Mouse (Mus musculus) testis, adult 2 months (tissue): ENCODE measurements around the gene Pp2d1. TPM values are rescaled to one million over a fixed set of nuclear protein-coding genes. Genes with fewer than 3 reads are reported as not detected.
A peak's percentile ranks its signal among the peaks of the same experiment; 100 is the strongest.

Source experiments
- H3K27ac ChIP-seq: fragments of 200-500 bp; 2 replicates; pipeline ENCODE4 v1.5.1; 2012; ENCODE audit warnings: low read depth, low read length; ENCODE audit not compliant: control insufficient read depth, insufficient read depth
- H3K27me3 ChIP-seq: fragments of 200-500 bp; 2 replicates; pipeline ENCODE4 v1.6.1; 2012; ENCODE audit warnings: mild to moderate bottlenecking, low read length, moderate library complexity; ENCODE audit not compliant: control insufficient read depth, insufficient read depth
- H3K36me3 ChIP-seq: fragments of 200-500 bp; 2 replicates; pipeline ENCODE4 v1.6.1; 2012; ENCODE audit warnings: mild to moderate bottlenecking, low read length; ENCODE audit not compliant: control insufficient read depth, insufficient read depth
- H3K4me1 ChIP-seq: fragments of 200-500 bp; 2 replicates; pipeline ENCODE4 v1.6.1; 2012; ENCODE audit warnings: low read length; ENCODE audit not compliant: control insufficient read depth, insufficient read depth
- H3K4me3 ChIP-seq: fragments of 200-500 bp; 2 replicates; pipeline ENCODE4 v1.5.1; 2012; ENCODE audit warnings: low read depth, mild to moderate bottlenecking, low read length, moderate library complexity, mixed read lengths; ENCODE audit not compliant: control insufficient read depth
- CTCF ChIP-seq: fragments of 200-500 bp; IDR thresholded peaks from 2 replicates; pipeline ENCODE4 v1.5.1; 2012; ENCODE audit warnings: low read depth, mild to moderate bottlenecking, inconsistent platforms, low read length, moderate library complexity; ENCODE audit not compliant: control insufficient read depth, insufficient read depth, insufficient replicate concordance
- POLR2A ChIP-seq: fragments of 200-500 bp; IDR thresholded peaks from 2 replicates; pipeline ENCODE4 v1.6.1; 2012; ENCODE audit warnings: low read depth, mild to moderate bottlenecking, inconsistent platforms, low read length, moderate library complexity; ENCODE audit not compliant: control insufficient read depth
- polyA plus RNA-seq: library from polyadenylated mRNA; depleted of rRNA; stranded (reverse); fragments of >200 nt; gene quantifications from 2 replicates; pipeline ENCODE4 v1.2.3, GENCODE M21; 2012

Pp2d1 gene
- polyA plus RNA-seq, 1 experiment: 22.1 TPM

- Histone ChIP-seq H3K27me3 (no peaks in the 10 kb centered on the region), H3K4me3 (no peak overlapping the region), H3K27ac (peak overlapping the region; percentile 23; the same call in 1 of the 2 replicates), H3K36me3 (no peaks in the 10 kb centered on the region), H3K4me1 (peaks cover 13% of the 10 kb centered on the region)
- no peak for TF ChIP-seq POLR2A
- TF ChIP-seq CTCF: no peak
Measured at GRCm38 (mm10) chr17:53569829-53570228, 30.6 kb upstream of the Pp2d1 start.

DNA sequence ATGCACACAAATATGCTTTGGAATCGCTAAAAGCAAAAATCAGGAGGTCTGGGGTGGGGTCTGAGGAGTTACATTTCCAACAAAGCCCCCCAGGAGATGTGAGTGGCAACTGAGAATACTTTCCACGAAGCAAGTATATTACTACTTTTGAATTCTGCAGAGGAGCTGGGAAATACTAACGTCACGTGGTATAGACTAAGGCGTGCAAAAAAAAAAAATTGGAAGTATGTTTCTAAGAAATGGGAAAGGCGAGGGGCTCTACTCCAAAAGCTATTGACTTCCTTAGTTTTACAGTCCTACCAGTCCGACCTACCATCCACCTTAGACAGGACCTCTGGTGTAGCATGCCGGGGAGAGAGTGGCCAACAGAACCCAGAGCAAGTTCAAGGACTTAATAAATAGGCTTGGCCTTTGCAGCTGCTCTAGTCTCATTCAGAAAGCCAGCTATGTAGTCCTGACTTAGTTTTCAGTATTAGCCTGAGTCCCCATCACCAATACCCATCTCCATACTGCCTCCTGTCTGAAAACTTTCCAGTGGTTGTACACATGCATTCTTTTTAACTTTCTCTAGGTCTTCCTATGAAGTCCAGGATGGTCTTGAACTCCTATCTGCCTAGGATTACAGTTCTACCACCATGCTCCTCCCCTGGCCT is 29.6 kb upstream of the Pp2d1 start:
- Histone ChIP-seq H3K36me3 (no peaks in the 10 kb centered on the region), H3K4me1 (peaks cover 13% of the 10 kb centered on the region), H3K27ac (0 out of 2 replicates have a peak overlapping the region, but pooled peaks have one; percentile 70), H3K4me3 (peak overlapping the region; percentile 96), H3K27me3 (no peaks in the 10 kb centered on the region)
- TF ChIP-seq POLR2A (no peak), CTCF (no peak)

GRCm38 (mm10) chr17:53568118-53568517 is 28.9 kb upstream of the Pp2d1 start:
- H3K36me3 ChIP-seq: no peaks in the 10 kb centered on the region
- H3K4me1 ChIP-seq: peaks cover 13% of the 10 kb centered on the region
- TF ChIP-seq POLR2A (peak; percentile 54), CTCF (no peak)
- peak overlapping the region; percentile 86; the same call in 1 of the 2 replicates for H3K27ac ChIP-seq
- H3K27me3 ChIP-seq: no peaks in the 10 kb centered on the region
- H3K4me3 ChIP-seq: peak overlapping the region; percentile 96

GRCm38 (mm10) chr17:53567346-53568101 is 28.3 kb upstream of the Pp2d1 start:
- H3K36me3 ChIP-seq: no peaks in the 10 kb centered on the region
- peak overlapping the region; percentile 96 for H3K4me3 ChIP-seq
- TF ChIP-seq CTCF (no peak), POLR2A (no peak)
- peak overlapping the region; percentile 86 for H3K27ac ChIP-seq
- no peaks in the 10 kb centered on the region for H3K27me3 ChIP-seq
- H3K4me1 ChIP-seq: peaks cover 13% of the 10 kb centered on the region

- Histone ChIP-seq H3K4me3 (peak overlapping the region; percentile 96), H3K36me3 (no peaks in the 10 kb centered on the region), H3K27ac (peak overlapping the region; percentile 86), H3K27me3 (no peaks in the 10 kb centered on the region), H3K4me1 (peaks cover 13% of the 10 kb centered on the region)
- TF ChIP-seq CTCF (no peak), POLR2A (peak; percentile 36; the same call in 1 of the 2 replicates)
Measured at GRCm38 (mm10) chr17:53566919-53567345, 27.7 kb upstream of the Pp2d1 start.

DNA sequence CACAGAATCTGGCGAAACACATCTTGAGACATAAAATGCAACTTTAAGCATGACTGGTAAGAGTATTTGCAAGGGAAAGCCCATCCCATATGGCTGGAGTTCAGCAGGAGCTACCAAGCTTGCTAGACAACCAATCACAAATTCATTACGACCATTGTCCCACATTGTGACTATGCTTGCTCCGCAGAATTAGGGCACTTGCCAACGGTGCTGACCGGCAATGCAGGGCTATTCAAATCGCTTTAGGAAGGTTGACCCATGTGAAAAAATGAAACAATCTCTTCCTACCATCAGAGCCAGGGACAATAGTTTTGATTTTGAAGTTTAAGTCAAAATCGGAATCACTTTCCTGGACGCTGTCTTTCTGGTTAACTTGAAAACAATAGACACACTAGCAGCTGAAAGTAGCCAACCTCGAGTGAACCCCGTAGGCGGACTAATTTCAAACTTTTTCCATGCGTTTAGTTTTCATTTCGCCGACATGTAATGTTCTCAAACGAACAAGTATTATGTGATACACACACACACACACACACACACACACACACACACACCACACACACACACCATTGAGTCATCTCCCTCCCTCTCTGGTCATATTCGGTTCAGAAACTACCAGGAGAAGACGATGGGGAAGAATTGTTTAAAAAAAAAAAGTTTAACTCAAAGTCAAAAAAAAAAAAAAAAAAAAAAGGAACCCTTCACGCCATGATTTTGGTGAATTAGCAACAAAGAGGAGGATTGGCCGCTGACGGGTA is 27.1 kb upstream of the Pp2d1 start, which contains the start of gene Kat2b:
Gene Kat2b, plus strand, starts transcription at position 701 of the 758 bp plus-strand sequence.
- H3K27me3 ChIP-seq: no peaks in the 10 kb centered on the region
- H3K4me3 ChIP-seq: peak within 1 kb of the TSS; percentile 96
- TF ChIP-seq POLR2A: 0 out of 2 replicates have a peak, but pooled peaks have one; percentile 14
- TF ChIP-seq CTCF: no peak
- peak within 1 kb of the TSS; percentile 86 for H3K27ac ChIP-seq
- peaks cover 13% of the 10 kb centered on the region for H3K4me1 ChIP-seq
- no peaks in the 10 kb centered on the region for H3K36me3 ChIP-seq
